Mouse (Mus musculus) heart, embryonic 12.5 days (tissue): ENCODE results near the gene Stxbp5l. TPM values are rescaled to one million over a fixed set of nuclear protein-coding genes. Genes with fewer than 3 reads are reported as not detected.

Experiments used
- polyA plus RNA-seq: library from polyadenylated mRNA; unstranded; fragments of >200 nt; fragmentation: Nextera tagmentation; extraction: Ambion mirVana; gene quantifications from 2 replicates; pipeline ENCODE4 v1.2.1, GENCODE M21; 2016

Gene Stxbp5l
- polyA plus RNA-seq, 1 experiment from 2014 or later = 0.18 TPM

Other genes with a start within 250 kb of the Stxbp5l start
- gene Gtf2e1, start 154.8 kb upstream of the Stxbp5l start, polyA plus RNA-seq = 25.9 and 28.5 TPM in 2 replicates
- gene Rabl3, start 154.9 kb upstream of the Stxbp5l start, polyA plus RNA-seq = 33.8 and 34.5 TPM in 2 replicates
- gene Hgd, start 195.2 kb upstream of the Stxbp5l start, polyA plus RNA-seq = 0.43 and 0.49 TPM in 2 replicates